Mouse (Mus musculus) MEL (cell line): ENCODE results near the gene Ctcf. TPM values are rescaled to one million over a fixed set of nuclear protein-coding genes. Genes with fewer than 3 reads are reported as not detected.

Source experiments
- DNase-seq: peaks from one replicate; pipeline ENCODE4 v3.0.0; 2011; ENCODE audit warnings: low read depth, low spot score
- H3K27ac ChIP-seq: 2 replicates; pipeline ENCODE4 v1.5.1; 2012; ENCODE audit warnings: low read depth, mild to moderate bottlenecking, control low read depth, low read length, moderate library complexity; ENCODE audit not compliant: control insufficient read depth
- H3K27me3 ChIP-seq, 2 experiments: fragments of 150-350 bp in 1 of 2; sonication (generic) in 1 of 2; 2 replicates each; pipeline ENCODE4 v1.6.1; 2012; ENCODE audit warnings: low read length in 2 of 2, mild to moderate bottlenecking in 2 of 2, improper control_type of control experiment in 1 of 2, moderate library complexity in 1 of 2; ENCODE audit not compliant: insufficient read depth in 2 of 2, control insufficient read depth in 1 of 2
- H3K36me3 ChIP-seq, 2 experiments: 2 replicates each; pipeline ENCODE4 v1.6.1; 2012 to 2014; ENCODE audit warnings: low read length in 2 of 2, improper control_type of control experiment in 1 of 2, inconsistent platforms in 1 of 2, mild to moderate bottlenecking in 1 of 2; ENCODE audit not compliant: insufficient read depth in 2 of 2, control insufficient read depth in 1 of 2
- H3K4me1 ChIP-seq, 2 experiments: fragments of 150-350 bp in 1 of 2; sonication (generic) in 1 of 2; 2 replicates each; pipeline ENCODE4 v1.6.1; 2012; ENCODE audit warnings: low read length in 2 of 2, improper control_type of control experiment in 1 of 2, mild to moderate bottlenecking in 1 of 2; ENCODE audit not compliant: insufficient read depth in 2 of 2, control insufficient read depth in 1 of 2
- H3K4me3 ChIP-seq, 2 experiments: fragments of 150-350 bp in 1 of 2; sonication (generic) in 1 of 2; 2 replicates each; pipeline ENCODE4 v1.5.1; 2012; ENCODE audit warnings: low read depth in 2 of 2, low read length in 2 of 2, mild to moderate bottlenecking in 2 of 2, moderate library complexity in 2 of 2, control low read depth in 1 of 2, improper control_type of control experiment in 1 of 2; ENCODE audit not compliant: control insufficient read depth in 1 of 2, insufficient read depth in 1 of 2
- H3K79me2 ChIP-seq: 2 replicates; pipeline ENCODE4 v1.6.1; 2012; ENCODE audit warnings: mild to moderate bottlenecking, low read length, moderate library complexity; ENCODE audit not compliant: control insufficient read depth, poor library complexity, insufficient read depth
- H3K9ac ChIP-seq: 2 replicates; pipeline ENCODE4 v1.6.1; 2012; ENCODE audit warnings: low read depth, mild to moderate bottlenecking, control low read depth, low read length, moderate library complexity; ENCODE audit not compliant: control insufficient read depth, poor library complexity, severe bottlenecking
- H3K9me3 ChIP-seq: fragments of 150-350 bp; sonication (generic); replicated peaks from 2 replicates; pipeline ENCODE4 v1.6.1; 2012; ENCODE audit warnings: mild to moderate bottlenecking, low read length, improper control_type of control experiment, moderate library complexity; ENCODE audit not compliant: insufficient read depth
- BHLHE40 ChIP-seq: IDR thresholded peaks from 2 replicates; pipeline ENCODE4 v1.6.1; 2012; ENCODE audit warnings: low read depth, mild to moderate bottlenecking, inconsistent platforms, low read length, improper control_type of control experiment, borderline replicate concordance
- CHD1 ChIP-seq: IDR thresholded peaks from 2 replicates; pipeline ENCODE4 v1.6.1; 2012; ENCODE audit warnings: low read depth, mild to moderate bottlenecking, inconsistent platforms, low read length, improper control_type of control experiment
- CHD2 ChIP-seq: IDR thresholded peaks from 2 replicates; pipeline ENCODE4 v1.6.1; 2011; ENCODE audit warnings: low read length, improper control_type of control experiment
- E2F4 ChIP-seq: IDR thresholded peaks from 2 replicates; pipeline ENCODE4 v1.6.1; 2011; ENCODE audit warnings: low read depth, low read length, improper control_type of control experiment, borderline replicate concordance
- ELF1 ChIP-seq: IDR thresholded peaks from 2 replicates; pipeline ENCODE4 v1.6.1; 2014; ENCODE audit warnings: low read depth, mild to moderate bottlenecking, inconsistent platforms, low read length, improper control_type of control experiment, moderate library complexity
- EP300 ChIP-seq, 2 experiments: IDR thresholded peaks; 2 replicates each; pipeline ENCODE4 v1.6.1; 2011; ENCODE audit warnings: improper control_type of control experiment in 2 of 2, low read length in 2 of 2, low read depth in 1 of 2, mild to moderate bottlenecking in 1 of 2
- ETS1 ChIP-seq: IDR thresholded peaks from 2 replicates; pipeline ENCODE4 v1.6.1; 2012; ENCODE audit warnings: low read depth, mild to moderate bottlenecking, inconsistent platforms, low read length, improper control_type of control experiment, moderate library complexity
- GATA1 ChIP-seq: IDR thresholded peaks from 2 replicates; pipeline ENCODE4 v1.6.1; 2011; ENCODE audit warnings: low read depth, low read length, improper control_type of control experiment
- JUND ChIP-seq: IDR thresholded peaks from 2 replicates; pipeline ENCODE4 v1.6.1; 2011; ENCODE audit warnings: low read depth, mild to moderate bottlenecking, improper control_type of control experiment, low read length
- KAT2A ChIP-seq: conservative IDR thresholded peaks from 2 replicates; pipeline ENCODE4 v1.6.1; 2012; ENCODE audit warnings: low read depth, low read length, improper control_type of control experiment, inconsistent platforms
- MAFK ChIP-seq: IDR thresholded peaks from 2 replicates; pipeline ENCODE4 v1.6.1; 2011; ENCODE audit warnings: low read depth, mild to moderate bottlenecking, low read length, improper control_type of control experiment, borderline replicate concordance
- MEF2A ChIP-seq: IDR thresholded peaks from 2 replicates; pipeline ENCODE4 v1.6.1; 2014; ENCODE audit warnings: low read depth, mild to moderate bottlenecking, inconsistent platforms, low read length, improper control_type of control experiment; ENCODE audit not compliant: poor library complexity, insufficient replicate concordance, severe bottlenecking; ENCODE audit errors: extremely low read depth
- MYB ChIP-seq: IDR thresholded peaks from 2 replicates; pipeline ENCODE4 v1.6.1; 2011; ENCODE audit warnings: mild to moderate bottlenecking, low read depth, low read length, improper control_type of control experiment
- NRF1 ChIP-seq: IDR thresholded peaks from 2 replicates; pipeline ENCODE4 v1.6.1; 2014; ENCODE audit warnings: low read depth, mild to moderate bottlenecking, inconsistent platforms, low read length, improper control_type of control experiment, moderate library complexity; ENCODE audit not compliant: poor library complexity, insufficient read depth, severe bottlenecking
- POLR2AphosphoS2 ChIP-seq: IDR thresholded peaks from 2 replicates; pipeline ENCODE4 v1.6.1; 2011; ENCODE audit warnings: low read length, improper control_type of control experiment
- POLR2AphosphoS5 ChIP-seq: IDR thresholded peaks from 2 replicates; pipeline ENCODE4 v1.6.1; 2012; ENCODE audit warnings: low read depth, borderline replicate concordance, mild to moderate bottlenecking, inconsistent platforms, low read length, moderate library complexity, mixed read lengths
- RAD21 ChIP-seq: IDR thresholded peaks from 2 replicates; pipeline ENCODE4 v1.6.1; 2011; ENCODE audit warnings: mild to moderate bottlenecking, low read depth, low read length, improper control_type of control experiment
- RCOR1 ChIP-seq: IDR thresholded peaks from 2 replicates; pipeline ENCODE4 v1.6.1; 2012; ENCODE audit warnings: low read depth, mild to moderate bottlenecking, inconsistent platforms, low read length, improper control_type of control experiment
- SIN3A ChIP-seq: IDR thresholded peaks from 2 replicates; pipeline ENCODE4 v1.6.1; 2012; ENCODE audit warnings: low read length, improper control_type of control experiment, inconsistent platforms
- SMC3 ChIP-seq: IDR thresholded peaks from 2 replicates; pipeline ENCODE4 v1.6.1; 2011; ENCODE audit warnings: low read depth, low read length, improper control_type of control experiment
- TAL1 ChIP-seq: IDR thresholded peaks from 2 replicates; pipeline ENCODE4 v1.6.1; 2012; ENCODE audit warnings: mild to moderate bottlenecking, inconsistent platforms, low read length, moderate library complexity, mixed read lengths
- TBP ChIP-seq: IDR thresholded peaks from 2 replicates; pipeline ENCODE4 v1.8.0; 2011; ENCODE audit warnings: low read depth, low read length, improper control_type of control experiment
- TCF12 ChIP-seq: IDR thresholded peaks from 2 replicates; pipeline ENCODE4 v1.6.1; 2014; ENCODE audit warnings: low read depth, mild to moderate bottlenecking, inconsistent platforms, low read length, improper control_type of control experiment, moderate library complexity
- UBTF ChIP-seq: IDR thresholded peaks from 2 replicates; pipeline ENCODE4 v1.6.1; 2012; ENCODE audit warnings: low read depth, mild to moderate bottlenecking, inconsistent platforms, low read length, improper control_type of control experiment, moderate library complexity, borderline replicate concordance; ENCODE audit not compliant: insufficient read depth
- USF1 ChIP-seq: IDR thresholded peaks from 2 replicates; pipeline ENCODE4 v1.6.1; 2014; ENCODE audit warnings: low read depth, mild to moderate bottlenecking, inconsistent platforms, low read length, improper control_type of control experiment, moderate library complexity
- USF2 ChIP-seq, 2 experiments: IDR thresholded peaks; 2 replicates each; pipeline ENCODE4 v1.6.1; 2011 to 2012; ENCODE audit warnings: improper control_type of control experiment in 2 of 2, low read length in 2 of 2, borderline replicate concordance in 1 of 2, inconsistent platforms in 1 of 2, low read depth in 1 of 2, mild to moderate bottlenecking in 1 of 2; ENCODE audit not compliant: insufficient read depth in 1 of 2
- ZNF384 ChIP-seq: IDR thresholded peaks from 2 replicates; pipeline ENCODE4 v1.6.1; 2012; ENCODE audit warnings: low read depth, mild to moderate bottlenecking, inconsistent platforms, low read length, improper control_type of control experiment
- polyA plus RNA-seq, 2 experiments: library from polyadenylated mRNA; stranded (reverse) in 1 of 2; unstranded in 1 of 2; fragments of >175 nt in 1 of 2; fragments of >200 nt in 1 of 2; gene quantifications; 2 replicates each; pipeline versions ENCODE4 v1.2.1 to v1.2.4; 2012; ENCODE audit warnings: low replicate concordance in 2 of 2, low read depth in 1 of 2; ENCODE audit not compliant: insufficient read length in 2 of 2, insufficient read depth in 1 of 2, missing spikeins in 1 of 2
- total RNA-seq: library from RNA; depleted of rRNA; stranded (reverse); fragments of 300-350 nt; gene quantifications from 2 replicates; pipeline ENCODE4 v1.2.3, GENCODE M21; 2012

The Ctcf gene
- total and polyA plus RNA-seq, 3 experiments, result 40.7 to 670 (median 87.1) TPM

DNA sequence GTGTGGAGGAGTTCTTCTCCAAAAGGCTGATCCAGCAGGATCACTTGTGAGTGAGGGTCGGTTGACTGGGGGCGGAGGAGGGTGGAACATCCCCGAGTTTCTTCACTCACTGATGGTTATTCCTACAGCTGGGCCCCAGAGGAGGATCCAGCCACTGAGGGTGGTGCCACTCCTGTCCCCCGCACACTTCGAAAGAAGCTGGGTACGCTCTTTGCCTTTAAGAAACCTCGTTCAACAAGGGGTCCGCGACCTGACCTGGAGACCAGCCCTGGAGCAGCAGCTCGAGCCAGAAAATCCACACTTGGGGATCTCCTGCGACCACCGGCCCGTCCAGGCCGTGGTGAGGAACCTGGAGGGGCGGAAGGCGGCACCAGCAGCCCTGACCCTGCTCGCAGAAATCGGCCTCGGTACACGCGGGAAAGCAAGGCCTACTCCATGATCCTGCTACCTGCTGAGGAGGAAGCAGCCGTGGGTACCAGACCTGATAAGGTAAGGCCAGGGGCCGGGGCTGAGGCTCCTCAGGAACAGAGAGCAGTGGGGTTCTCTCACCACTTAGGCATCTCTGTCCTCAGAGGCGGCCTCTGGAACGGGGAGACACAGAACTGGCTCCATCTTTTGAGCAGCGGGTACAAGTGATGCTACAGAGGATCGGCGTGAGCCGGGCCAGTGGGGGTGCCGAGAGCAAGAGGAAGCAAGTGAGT is 58.9 kb downstream of the Ctcf start:
- no peak overlapping the region for H3K4me3 ChIP-seq
- no peaks in the 10 kb centered on the region for H3K79me2 ChIP-seq
- no peak overlapping the region for H3K27ac ChIP-seq
- H3K4me1 ChIP-seq, result peaks cover 0 to 4% of the 10 kb centered on the region in 2 experiments; a peak in 2 of 4 replicates
- TF ChIP-seq TAL1 (no peak), JUND (no peak), NRF1 (no peak), MYB (no peak), RCOR1 (no peak), SMC3 (no peak), KAT2A (no peak), UBTF (no peak), USF1 (no peak), TCF12 (no peak), USF2 (IDR thresholded peaks at IDR 0.05; ENCODE audit: borderline replicate concordance in 1 of 2, insufficient read depth in 1 of 2, low read depth in 1 of 2, low read length in 2 of 2) (no peak), ELF1 (no peak), GATA1 (no peak), RAD21 (no peak)
- TF ChIP-seq, all 39 proteins: peak for 0
- H3K9ac ChIP-seq, result no peak overlapping the region
- no peaks in the 10 kb centered on the region; a peak in 2 of 4 replicates for H3K36me3 ChIP-seq
- DNase-seq, result no peak
- no peaks in the 10 kb centered on the region for H3K9me3 ChIP-seq
- no peaks in the 10 kb centered on the region for H3K27me3 ChIP-seq

DNA sequence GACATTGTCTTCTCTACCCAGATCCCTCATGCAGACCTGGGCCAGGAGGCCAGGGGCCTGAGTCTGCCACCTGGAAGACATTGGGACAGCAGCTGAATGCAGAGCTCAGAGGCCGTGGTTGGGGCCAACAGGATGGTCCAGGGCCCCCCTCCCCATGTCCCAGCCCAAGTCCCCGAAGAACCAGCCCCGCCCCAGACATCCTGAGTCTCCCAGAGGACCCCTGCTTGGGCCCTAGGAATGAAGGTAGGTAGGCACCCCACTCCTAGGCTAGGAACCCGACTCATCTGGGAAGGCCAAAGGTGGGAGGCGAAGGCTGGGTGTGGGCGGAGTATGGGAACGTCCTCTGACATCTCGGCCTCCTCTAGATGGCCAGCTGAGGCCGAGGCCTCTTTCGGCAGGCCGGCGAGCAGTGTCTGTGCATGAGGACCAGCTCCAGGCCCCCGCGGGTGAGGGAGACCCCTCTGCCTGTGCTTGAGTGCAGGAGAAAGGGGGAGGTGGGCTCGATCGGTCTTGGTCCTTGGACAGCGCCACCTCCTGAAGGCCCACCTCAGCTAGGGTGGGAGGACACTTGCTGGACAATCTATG is 60.9 kb downstream of the Ctcf start:
- TF ChIP-seq USF2 (IDR thresholded peaks at IDR 0.05; ENCODE audit: borderline replicate concordance in 1 of 2, insufficient read depth in 1 of 2, low read depth in 1 of 2, low read length in 2 of 2) (no peak), POLR2AphosphoS2 (no peak), EP300 (IDR thresholded peaks at IDR 0.05; ENCODE audit: low read depth in 1 of 2, low read length in 2 of 2) (no peak), CHD2 (no peak), TAL1 (no peak), SIN3A (no peak), NRF1 (no peak), BHLHE40 (no peak), MEF2A (no peak), POLR2AphosphoS5 (no peak), TBP (no peak), ETS1 (no peak), USF1 (no peak), RCOR1 (no peak), E2F4 (no peak), MAFK (no peak), ELF1 (no peak), ZNF384 (no peak), CHD1 (no peak)
- H3K27me3 ChIP-seq, result no peaks in the 10 kb centered on the region
- no peak overlapping the region for H3K27ac ChIP-seq
- no peaks in the 10 kb centered on the region for H3K9me3 ChIP-seq
- no peak overlapping the region for H3K4me3 ChIP-seq
- peaks cover 0 to 6% of the 10 kb centered on the region in 2 experiments; a peak in 3 of 4 replicates for H3K4me1 ChIP-seq
- no peak overlapping the region for H3K9ac ChIP-seq
- no peaks in the 10 kb centered on the region; a peak in 3 of 4 replicates for H3K36me3 ChIP-seq
- peaks cover 3% of the 10 kb centered on the region; the same call in 1 of the 2 replicates for H3K79me2 ChIP-seq
- DNase-seq, result no peak
